Mouse (Mus musculus) intestine, postnatal 0 days (tissue): ENCODE measurements around the gene Bpifb3. TPM values are rescaled to one million over a fixed set of nuclear protein-coding genes. Genes with fewer than 3 reads are reported as not detected.

Experiments used
- ATAC-seq: fragments of 200-750 bp; cut with Nextera tagmentation; 2 replicates; pipeline ENCODE4 v1.8.0; 2017; ENCODE audit warnings: mild to moderate bottlenecking, moderate TSS enrichment, moderate library complexity
- H3K27ac ChIP-seq: fragments of 300-500 bp; sonication (generic); 2 replicates; pipeline ENCODE4 v1.5.1; 2014; ENCODE audit warnings: mild to moderate bottlenecking, low read depth, low read length, moderate library complexity
- H3K27me3 ChIP-seq: fragments of 300-500 bp; sonication (generic); replicated peaks from 2 replicates; pipeline ENCODE4 v1.6.1; 2014; ENCODE audit warnings: low read length, mixed read lengths; ENCODE audit not compliant: control insufficient read depth, insufficient read depth
- H3K36me3 ChIP-seq: fragments of 300-500 bp; sonication (generic); 2 replicates; pipeline ENCODE4 v1.6.1; 2014; ENCODE audit warnings: mild to moderate bottlenecking, moderate library complexity; ENCODE audit not compliant: control insufficient read depth, insufficient read depth
- H3K4me1 ChIP-seq: fragments of 300-500 bp; sonication (generic); replicated peaks from 2 replicates; pipeline ENCODE4 v1.6.1; 2014; ENCODE audit warnings: antibody characterized with exemption, low read length, mixed read lengths; ENCODE audit not compliant: control insufficient read depth, insufficient read depth
- H3K4me2 ChIP-seq: fragments of 300-500 bp; sonication (generic); replicated peaks from 2 replicates; pipeline ENCODE4 v1.6.1; 2014; ENCODE audit warnings: low read depth, mild to moderate bottlenecking, moderate library complexity
- H3K4me3 ChIP-seq: fragments of 300-500 bp; sonication (generic); 2 replicates; pipeline ENCODE4 v1.5.1; 2014; ENCODE audit warnings: low read depth, low read length
- H3K9ac ChIP-seq: fragments of 300-500 bp; sonication (generic); 2 replicates; pipeline ENCODE4 v1.6.1; 2014; ENCODE audit warnings: mild to moderate bottlenecking, low read depth, low read length
- H3K9me3 ChIP-seq: fragments of 300-500 bp; sonication (generic); 2 replicates; pipeline ENCODE4 v1.6.1; 2016; ENCODE audit warnings: mixed run types; ENCODE audit not compliant: control insufficient read depth
- CTCF ChIP-seq: sonication (generic); IDR thresholded peaks from 2 replicates; pipeline ENCODE4 v1.5.1; 2016; ENCODE audit warnings: low read depth, mild to moderate bottlenecking, control low read depth, antibody characterized with exemption, moderate library complexity
- WGBS: fragments of 180-500 bp; shearing (Covaris S2); extraction: QIAGEN DNeasy Blood & Tissue Kit; methylation state at CpG from one replicate; pipeline ENCODE4 v1.1.7; 2014; 5-methylcytosine and 5-hydroxymethylcytosine counted together
- polyA plus RNA-seq: library from polyadenylated mRNA; unstranded; fragments of >200 nt; fragmentation: Nextera tagmentation; extraction: Ambion mirVana; gene quantifications from 2 replicates; pipeline ENCODE4 v1.2.1, GENCODE M21; 2015

Bpifb3 gene
- polyA plus RNA-seq, 1 experiment from 2014 or later, result not detected

GRCm38 (mm10) chr2:153914151-153914550 lies 3.9 kb upstream of the Bpifb3 start:
- Histone ChIP-seq H3K27me3 (no peaks in the 10 kb centered on the region), H3K4me1 (no peaks in the 10 kb centered on the region), H3K9me3 (no peaks in the 10 kb centered on the region), H3K27ac (no peak overlapping the region), H3K4me3 (no peak overlapping the region), H3K36me3 (no peaks in the 10 kb centered on the region), H3K4me2 (no peak overlapping the region), H3K9ac (no peak overlapping the region)
- TF ChIP-seq CTCF, result no peak
- no peak for ATAC-seq
- WGBS, result 72% methylated on average over 5 of the region's 5 CpGs

GRCm38 (mm10) chr2:153921246-153921645 lies 3.2 kb downstream of the Bpifb3 start:
- Histone ChIP-seq H3K4me2 (no peak overlapping the region), H3K27ac (no peak overlapping the region), H3K36me3 (no peaks in the 10 kb centered on the region), H3K4me3 (no peak overlapping the region), H3K9me3 (no peaks in the 10 kb centered on the region), H3K27me3 (no peaks in the 10 kb centered on the region), H3K4me1 (no peaks in the 10 kb centered on the region), H3K9ac (no peak overlapping the region)
- no peak for ATAC-seq
- 78% methylated on average over 6 of the region's 6 CpGs for WGBS
- no peak for TF ChIP-seq CTCF

GRCm38 (mm10) chr2:153929871-153930413 lies 11.9 kb downstream of the Bpifb3 start:
- WGBS, result 44% methylated on average over 3 of the region's 3 CpGs
- no peaks in the 10 kb centered on the region for H3K27me3 ChIP-seq
- ATAC-seq, result no peak
- H3K36me3 ChIP-seq, result no peaks in the 10 kb centered on the region
- H3K27ac ChIP-seq, result no peak overlapping the region
- H3K4me1 ChIP-seq, result no peaks in the 10 kb centered on the region
- no peak overlapping the region for H3K4me2 ChIP-seq
- peak; percentile 95 for TF ChIP-seq CTCF
- H3K9me3 ChIP-seq, result no peaks in the 10 kb centered on the region
- H3K9ac ChIP-seq, result no peak overlapping the region
- no peak overlapping the region for H3K4me3 ChIP-seq

GRCm38 (mm10) chr2:153931125-153931524 lies 13.1 kb downstream of the Bpifb3 start:
- no peak overlapping the region for H3K4me3 ChIP-seq
- TF ChIP-seq CTCF, result no peak
- no peak overlapping the region for H3K27ac ChIP-seq
- WGBS, result 72% methylated on average over 6 of the region's 6 CpGs
- H3K27me3 ChIP-seq, result no peaks in the 10 kb centered on the region
- no peak overlapping the region for H3K4me2 ChIP-seq
- H3K9ac ChIP-seq, result no peak overlapping the region
- H3K9me3 ChIP-seq, result no peaks in the 10 kb centered on the region
- no peaks in the 10 kb centered on the region for H3K4me1 ChIP-seq
- ATAC-seq, result no peak
- no peaks in the 10 kb centered on the region for H3K36me3 ChIP-seq

- no peak overlapping the region for H3K9ac ChIP-seq
- TF ChIP-seq CTCF, result no peak
- H3K9me3 ChIP-seq, result no peaks in the 10 kb centered on the region
- no peaks in the 10 kb centered on the region for H3K36me3 ChIP-seq
- ATAC-seq, result no peak
- H3K27me3 ChIP-seq, result no peaks in the 10 kb centered on the region
- H3K27ac ChIP-seq, result no peak overlapping the region
- no peak overlapping the region for H3K4me2 ChIP-seq
- 82% methylated on average over 6 of the region's 6 CpGs for WGBS
- H3K4me3 ChIP-seq, result no peak overlapping the region
- H3K4me1 ChIP-seq, result no peaks in the 10 kb centered on the region
Measured at GRCm38 (mm10) chr2:153933311-153933710, 15.3 kb downstream of the Bpifb3 start.

DNA sequence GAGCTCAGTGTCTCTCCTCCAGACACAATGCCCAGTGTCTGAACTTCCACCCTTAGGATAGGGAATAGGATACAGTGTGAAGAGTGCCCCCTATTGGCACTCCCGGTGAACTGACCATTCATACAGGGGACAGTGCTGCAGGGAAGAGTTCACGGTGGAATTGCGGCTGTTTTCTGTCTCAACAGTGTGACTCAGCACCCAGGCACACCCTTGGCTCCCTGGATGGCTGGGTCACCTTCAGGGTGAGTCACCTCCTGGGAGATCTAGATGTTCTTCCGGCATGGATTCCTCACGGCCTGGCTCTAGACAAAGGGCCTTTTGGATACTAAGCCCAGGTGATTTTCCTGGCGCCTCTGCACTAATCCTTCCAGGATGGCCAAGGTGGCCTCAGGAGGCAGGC lies 17.3 kb downstream of the Bpifb3 start:
- no peak overlapping the region for H3K4me3 ChIP-seq
- no peak overlapping the region for H3K9ac ChIP-seq
- H3K36me3 ChIP-seq, result no peaks in the 10 kb centered on the region
- H3K4me2 ChIP-seq, result no peak overlapping the region
- no peaks in the 10 kb centered on the region for H3K27me3 ChIP-seq
- H3K9me3 ChIP-seq, result no peaks in the 10 kb centered on the region
- ATAC-seq, result no peak
- WGBS, result 80% methylated on average over 6 of the region's 6 CpGs
- no peak for TF ChIP-seq CTCF
- H3K27ac ChIP-seq, result no peak overlapping the region
- H3K4me1 ChIP-seq, result no peaks in the 10 kb centered on the region

- no peak within 1 kb of the TSS for H3K4me2 ChIP-seq
- H3K36me3 ChIP-seq, result no peaks in the 10 kb centered on the region
- no peaks in the 10 kb centered on the region for H3K4me1 ChIP-seq
- H3K9ac ChIP-seq, result no peak within 1 kb of the TSS
- no peak within 1 kb of the TSS for H3K4me3 ChIP-seq
- TF ChIP-seq CTCF, result no peak
- 76% methylated on average over 5 of the region's 5 CpGs for WGBS
- H3K27me3 ChIP-seq, result no peaks in the 10 kb centered on the region
- no peak within 1 kb of the TSS for H3K27ac ChIP-seq
- H3K9me3 ChIP-seq, result no peaks in the 10 kb centered on the region
- ATAC-seq, result no peak
Measured at GRCm38 (mm10) chr2:153937843-153938242, 19.8 kb downstream of the Bpifb3 start, which contains the start of gene Bpifb4. Gene Bpifb4, plus strand, starts transcription at chr2:153938212.
